In the genomic region with DNA sequence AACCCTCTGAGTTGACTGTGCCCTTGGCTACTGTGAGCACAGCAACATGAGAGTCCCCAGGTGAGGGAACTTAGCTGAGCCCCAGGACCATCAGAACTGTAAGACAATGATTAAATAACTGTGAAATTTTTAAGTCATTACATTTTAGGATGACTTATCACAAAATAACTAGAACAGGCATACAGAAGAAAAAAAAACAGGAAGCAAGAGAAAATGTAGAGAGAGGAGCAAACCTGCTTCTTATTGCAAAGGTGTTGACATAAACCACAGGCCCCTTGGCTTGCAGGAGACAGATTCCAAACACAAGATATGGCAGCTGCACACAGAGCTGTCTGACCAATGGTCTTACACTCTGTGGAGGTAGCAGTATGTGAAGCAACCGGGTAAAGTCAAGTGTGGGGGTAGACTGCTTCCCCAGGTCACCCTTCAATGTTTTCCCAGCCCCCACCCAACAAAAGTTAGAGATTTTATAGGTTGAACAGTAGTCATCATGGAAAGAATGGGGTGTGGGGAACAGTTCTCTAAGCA, we compare ENCODE assay signal across 29 mouse cellular contexts. TPM values are rescaled to one million over a fixed set of nuclear protein-coding genes. Genes with fewer than 3 reads are reported as not detected.
A peak's percentile ranks its signal among the peaks of the same experiment; 100 is the strongest.
DNase-seq lines count a peak whose midpoint lies in the region; ATAC-seq and TF ChIP-seq lines count a peak whose summit lies in the region.
"Had no signal": no experiment of that assay in that cellular context is flagged by ENCODE, and none has a peak within 500 bp of the region (broad histone marks: within the 10 kb centered on the region; RNA-seq: fewer than 3 reads in every experiment).

No protein-coding gene starts in this region.

- no peaks in the 10 kb centered on the region for H3K9me3 ChIP-seq in liver, embryonic 11.5 days (ENCODE audit: control insufficient read depth, low read length)
- no peaks in the 10 kb centered on the region for H3K9me3 ChIP-seq in liver, postnatal 0 days (ENCODE audit: low read length)
- H3K9me3 ChIP-seq in hindbrain, embryonic 14.5 days (ENCODE audit: control insufficient read depth, low read length), result no peaks in the 10 kb centered on the region
- H3K9me3 ChIP-seq: forebrain, embryonic 10.5 days; forebrain, embryonic 13.5 days; heart, embryonic 10.5 days; heart, embryonic 13.5 days; hindbrain, embryonic 15.5 days had no signal

- no peak for TF ChIP-seq CTCF in liver, postnatal 0 days (IDR thresholded peaks at IDR 0.05; ENCODE audit: low read depth)
- no peak for TF ChIP-seq CTCF in bone marrow, adult 2 months (IDR thresholded peaks at IDR 0.05; ENCODE audit: control insufficient read depth, insufficient read depth, low read length)

- H3K9ac ChIP-seq in liver, embryonic 11.5 days (ENCODE audit: low read depth, low read length), result no peak overlapping the region
- no peak overlapping the region for H3K9ac ChIP-seq in liver, postnatal 0 days (replicated peaks)
- no peak overlapping the region for H3K9ac ChIP-seq in hindbrain, embryonic 14.5 days
- H3K9ac ChIP-seq: forebrain, embryonic 13.5 days; heart, embryonic 13.5 days; hindbrain, embryonic 15.5 days had no signal

- no peak overlapping the region for H3K4me2 ChIP-seq in liver, embryonic 11.5 days
- no peak overlapping the region for H3K4me2 ChIP-seq in liver, postnatal 0 days (ENCODE audit: low read depth, low read length)
- H3K4me2 ChIP-seq in hindbrain, embryonic 14.5 days (replicated peaks), result no peak overlapping the region
- H3K4me2 ChIP-seq: forebrain, embryonic 13.5 days; heart, embryonic 13.5 days; hindbrain, embryonic 15.5 days had no signal

- no peak overlapping the region for H3K4me3 ChIP-seq in liver, embryonic 11.5 days (ENCODE audit: low read depth, low read length)
- no peak overlapping the region for H3K4me3 ChIP-seq in liver, postnatal 0 days (ENCODE audit: low read depth, low read length)
- no peak overlapping the region for H3K4me3 ChIP-seq in bone marrow, adult 2 months (replicated peaks; ENCODE audit: control insufficient read depth, low read depth, low read length)
- H3K4me3 ChIP-seq in hindbrain, embryonic 14.5 days (replicated peaks; ENCODE audit: low read length), result no peak overlapping the region
- H3K4me3 ChIP-seq: forebrain, embryonic 10.5 days; forebrain, embryonic 13.5 days; heart, embryonic 10.5 days; heart, embryonic 13.5 days; hindbrain, embryonic 15.5 days had no signal

- no peak for TF ChIP-seq EP300 in liver, postnatal 0 days (IDR thresholded peaks at IDR 0.05; ENCODE audit: low read depth)

- ATAC-seq in liver, embryonic 11.5 days (replicated peaks; ENCODE audit: low FRiP score), result no peak
- no peak for ATAC-seq in liver, postnatal 0 days
- peak; percentile 35; the same call in 1 of the 2 replicates for ATAC-seq in megakaryocyte progenitor cell, adult 5-6 weeks (replicated peaks; ENCODE audit: poor library complexity)
- no peak for ATAC-seq in hindbrain, embryonic 14.5 days (ENCODE audit: low FRiP score)
- ATAC-seq: CD4-positive, CD25-positive, alpha-beta regulatory T cell, adult 4 months; forebrain, embryonic 13.5 days; forebrain, embryonic 16.5 days; intestine, postnatal 0 days had no signal

- peak; percentile 17 for DNase-seq in liver, embryonic 11.5 days (ENCODE audit: low spot score)
- DNase-seq in liver, postnatal 0 days, result no peak
- no peak for DNase-seq in hindbrain, embryonic 14.5 days (ENCODE audit: low spot score)
- no peak for DNase-seq in thymus, postnatal 25 days
- DNase-seq: adrenal gland, adult 2 months; adrenal gland, postnatal 14 days; cerebellum, adult 11-12 months; cerebellum, adult 8-10 months; cerebellum, postnatal 10 days; gastrocnemius, postnatal 10 days; gastrocnemius, postnatal 36 days; heart, adult 18-20 months; heart, postnatal 14 days; heart, postnatal 4 days had no signal

- H3K27ac ChIP-seq in liver, embryonic 11.5 days (ENCODE audit: low read depth, low read length), result no peak overlapping the region
- no peak overlapping the region for H3K27ac ChIP-seq in liver, postnatal 0 days (ENCODE audit: low read depth)
- peak overlapping the region; percentile 75; the same call in 1 of the 2 replicates for H3K27ac ChIP-seq in bone marrow, adult 2 months (ENCODE audit: control insufficient read depth, insufficient read depth, low read depth, low read length, poor library complexity)
- no peak overlapping the region for H3K27ac ChIP-seq in hindbrain, embryonic 14.5 days
- H3K27ac ChIP-seq: forebrain, embryonic 10.5 days; forebrain, embryonic 13.5 days; heart, embryonic 10.5 days; heart, embryonic 13.5 days; hindbrain, embryonic 15.5 days had no signal

- no peaks in the 10 kb centered on the region for H3K4me1 ChIP-seq in liver, embryonic 11.5 days (replicated peaks; ENCODE audit: control insufficient read depth, insufficient read depth, low read length)
- H3K4me1 ChIP-seq in liver, postnatal 0 days (ENCODE audit: insufficient read depth), result no peaks in the 10 kb centered on the region
- peaks cover 3% of the 10 kb centered on the region; the same call in 1 of the 2 replicates for H3K4me1 ChIP-seq in bone marrow, adult 2 months (ENCODE audit: control insufficient read depth, insufficient read depth, low read length)
- no peaks in the 10 kb centered on the region for H3K4me1 ChIP-seq in hindbrain, embryonic 14.5 days (replicated peaks; ENCODE audit: control insufficient read depth, insufficient read depth, low read length)
- H3K4me1 ChIP-seq: forebrain, embryonic 10.5 days; forebrain, embryonic 13.5 days; hindbrain, embryonic 15.5 days had no signal

- 42% methylated on average over 1 of the region's 1 CpGs for WGBS in liver, embryonic 11.5 days
- 38% methylated on average over 1 of the region's 1 CpGs for WGBS in liver, postnatal 0 days (ENCODE audit: insufficient replicate concordance)
- WGBS in bone marrow, adult 2 months, result 27% methylated on average over 1 of the region's 1 CpGs
- 89% methylated on average over 1 of the region's 1 CpGs for WGBS in hindbrain, embryonic 14.5 days

- no peaks in the 10 kb centered on the region for H3K36me3 ChIP-seq in liver, embryonic 11.5 days (ENCODE audit: control insufficient read depth, insufficient read depth, low read length)
- no peaks in the 10 kb centered on the region for H3K36me3 ChIP-seq in liver, postnatal 0 days (replicated peaks; ENCODE audit: insufficient read depth, low read length)
- peaks cover 4% of the 10 kb centered on the region; the same call in 1 of the 2 replicates for H3K36me3 ChIP-seq in hindbrain, embryonic 14.5 days (replicated peaks; ENCODE audit: control insufficient read depth, insufficient read depth)
- H3K36me3 ChIP-seq: hindbrain, embryonic 15.5 days had no signal

- H3K27me3 ChIP-seq in liver, embryonic 11.5 days (replicated peaks; ENCODE audit: control insufficient read depth, insufficient read depth, low read length), result no peaks in the 10 kb centered on the region
- no peaks in the 10 kb centered on the region for H3K27me3 ChIP-seq in liver, postnatal 0 days (ENCODE audit: insufficient read depth, low read length)
- no peaks in the 10 kb centered on the region for H3K27me3 ChIP-seq in hindbrain, embryonic 14.5 days (ENCODE audit: control insufficient read depth, insufficient read depth, low read length)
- H3K27me3 ChIP-seq: forebrain, embryonic 13.5 days; heart, embryonic 13.5 days; hindbrain, embryonic 15.5 days had no signal

- no peak for TF ChIP-seq POLR2A in bone marrow, adult 2 months (IDR thresholded peaks at IDR 0.05; ENCODE audit: borderline replicate concordance, control insufficient read depth, low read depth, low read length)

RNA-seq across cellular contexts. Expression of a gene that starts 28.7 kb away (rescaled TPM):
- polyA plus RNA-seq in liver, embryonic 11.5 days (2014; fragmentation: Nextera tagmentation; extraction: Ambion mirVana), result 1.0 and 2.1 TPM in 2 replicates
- 0.49 and 0.56 TPM in 2 replicates for polyA plus RNA-seq in liver, postnatal 0 days (2015; fragmentation: Nextera tagmentation; extraction: Ambion mirVana)
- polyA plus RNA-seq in bone marrow, adult 2 months (2011; ENCODE audit: insufficient read depth, insufficient read length, low replicate concordance, missing spikeins), result 2.0 and 3.5 TPM in 2 replicates
- total RNA-seq in megakaryocyte progenitor cell, adult 5-6 weeks (2015), result 1.4 and 1.6 TPM in 2 replicates
- total RNA-seq in megakaryocyte progenitor cell, adult 5-6 weeks (2017), result 1.2 TPM in 2 replicates
- 0.11 TPM in 1 of 2 replicates, not detected in the other for polyA plus RNA-seq in hindbrain, embryonic 14.5 days (2014; fragmentation: Nextera tagmentation; extraction: Ambion mirVana)
- polyA plus RNA-seq: C2C12; CD4-positive, CD25-positive, alpha-beta regulatory T cell, adult 4 months; forebrain, embryonic 16.5 days; hindbrain, embryonic 11.5 days; hindbrain, embryonic 15.5 days had no signal

RNA-seq across cellular contexts. Expression of a gene that starts 29.3 kb away (rescaled TPM):
- 48.5 and 51.2 TPM in 2 replicates for polyA plus RNA-seq in liver, embryonic 11.5 days (2014; fragmentation: Nextera tagmentation; extraction: Ambion mirVana)
- 6.1 and 6.4 TPM in 2 replicates for polyA plus RNA-seq in liver, postnatal 0 days (2015; fragmentation: Nextera tagmentation; extraction: Ambion mirVana)
- polyA plus RNA-seq in bone marrow, adult 2 months (2011; ENCODE audit: insufficient read depth, insufficient read length, low replicate concordance, missing spikeins), result 13.9 and 22.7 TPM in 2 replicates
- 27.1 and 28.4 TPM in 2 replicates for total RNA-seq in megakaryocyte progenitor cell, adult 5-6 weeks (2015)
- total RNA-seq in megakaryocyte progenitor cell, adult 5-6 weeks (2017), result 9.5 and 16.8 TPM in 2 replicates
- 29.9 and 33.0 TPM in 2 replicates for polyA plus RNA-seq in hindbrain, embryonic 14.5 days (2014; fragmentation: Nextera tagmentation; extraction: Ambion mirVana)

RNA-seq across cellular contexts. Expression of a gene that starts 51.9 kb away (rescaled TPM):
- 31.5 and 35.9 TPM in 2 replicates for polyA plus RNA-seq in liver, embryonic 11.5 days (2014; fragmentation: Nextera tagmentation; extraction: Ambion mirVana)
- 20.0 and 21.8 TPM in 2 replicates for polyA plus RNA-seq in liver, postnatal 0 days (2015; fragmentation: Nextera tagmentation; extraction: Ambion mirVana)
- polyA plus RNA-seq in bone marrow, adult 2 months (2011; ENCODE audit: insufficient read depth, insufficient read length, low replicate concordance, missing spikeins), result 201 and 438 TPM in 2 replicates
- total RNA-seq in megakaryocyte progenitor cell, adult 5-6 weeks (2015), result 43.9 and 47.7 TPM in 2 replicates
- 31.4 and 48.0 TPM in 2 replicates for total RNA-seq in megakaryocyte progenitor cell, adult 5-6 weeks (2017)
- 55.9 and 61.2 TPM in 2 replicates for polyA plus RNA-seq in hindbrain, embryonic 14.5 days (2014; fragmentation: Nextera tagmentation; extraction: Ambion mirVana)

RNA-seq across cellular contexts. Expression of a gene that starts 58.1 kb away (rescaled TPM):
- 0.29 TPM in 1 of 2 replicates, not detected in the other for polyA plus RNA-seq in liver, embryonic 11.5 days (2014; fragmentation: Nextera tagmentation; extraction: Ambion mirVana)
- 0.08 TPM in 1 of 2 replicates, not detected in the other for polyA plus RNA-seq in liver, postnatal 0 days (2015; fragmentation: Nextera tagmentation; extraction: Ambion mirVana)
- not detected in 2 replicates for polyA plus RNA-seq in bone marrow, adult 2 months (2011; ENCODE audit: insufficient read depth, insufficient read length, low replicate concordance, missing spikeins)
- 0.39 TPM in 1 of 2 replicates, not detected in the other for total RNA-seq in megakaryocyte progenitor cell, adult 5-6 weeks (2015)
- not detected in 2 replicates for total RNA-seq in megakaryocyte progenitor cell, adult 5-6 weeks (2017)
- polyA plus RNA-seq in hindbrain, embryonic 14.5 days (2014; fragmentation: Nextera tagmentation; extraction: Ambion mirVana), result not detected in 2 replicates
- total RNA-seq: adrenal gland, adult 2 months; adrenal gland, postnatal 14 days; adrenal gland, postnatal 4 days; gastrocnemius, adult 18-20 months; gastrocnemius, postnatal 10 days; gastrocnemius, postnatal 36 days; heart, adult 18-20 months had no signal
- polyA plus RNA-seq: brain, embryonic 14.5 days; CD4-positive, CD25-positive, alpha-beta regulatory T cell, adult 4 months; forebrain, embryonic 10.5 days; forebrain, embryonic 13.5 days; forebrain, embryonic 16.5 days; heart, embryonic 10.5 days; heart, embryonic 13.5 days; hindbrain, embryonic 11.5 days; hindbrain, embryonic 15.5 days; intestine, postnatal 0 days had no signal
